Mouse (Mus musculus): ENCODE results near the gene Bhmt2.

DNA sequence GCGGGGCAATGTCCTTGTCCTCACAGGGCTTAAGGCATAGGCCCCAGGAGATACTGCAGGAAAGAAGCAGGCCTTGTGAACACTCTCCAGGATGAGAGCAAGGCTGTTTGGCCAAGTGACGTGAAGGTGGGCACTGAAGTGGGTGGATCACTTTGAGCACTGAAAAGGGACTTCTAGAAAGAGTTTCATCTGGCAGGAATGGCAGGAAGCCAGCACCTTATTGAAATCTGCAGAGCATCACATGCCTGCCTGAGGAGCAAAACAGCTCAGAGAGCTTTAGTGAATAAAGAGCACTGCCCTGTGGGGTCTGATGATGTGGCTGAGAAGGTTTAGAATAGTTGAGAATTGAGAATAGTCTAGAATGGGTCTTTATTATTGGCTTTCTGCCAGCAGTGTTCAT lies 65.6 kb downstream of the Bhmt2 start:
- TF ChIP-seq POLR2A (IDR thresholded peaks at IDR 0.05; ENCODE audit: borderline replicate concordance, low read depth, low read length) (no peak), CTCF (IDR thresholded peaks at IDR 0.05; ENCODE audit: low read depth, low read length) (no peak)
